Mouse (Mus musculus) ovary, postnatal 14 days (tissue): ENCODE data around the gene Tas2r110.

Source experiments
- DNase-seq: peaks from one replicate; pipeline ENCODE4 v3.0.0; 2022; ENCODE audit warnings: low spot score

Gene Tas2r110

GRCm38 (mm10) chr6:132867708-132868107 lies at the start of gene Tas2r110:
Gene Tas2r110, plus strand, starts transcription at chr6:132868008.
- DNase-seq, result no peak

DNA sequence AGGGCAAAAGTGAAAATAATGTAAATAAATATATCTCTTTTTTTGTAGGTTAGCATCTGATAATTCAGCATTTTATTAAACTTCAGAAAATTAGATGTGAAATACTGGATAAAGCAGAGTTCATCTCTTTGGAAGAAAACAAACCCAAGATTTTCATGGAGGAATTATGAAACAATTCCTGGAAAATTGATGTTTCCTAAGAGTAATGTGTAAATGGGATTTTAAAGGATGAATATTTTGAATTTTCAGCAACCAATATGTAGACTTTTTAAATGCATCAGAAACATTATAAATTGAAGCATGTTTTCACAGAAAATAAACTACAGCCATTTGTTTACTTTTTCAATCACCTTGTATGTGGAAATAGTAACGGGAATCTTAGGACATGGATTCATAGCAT lies 21.0 kb upstream of the Tas2r110 start, which contains the start of gene Tas2r123:
TSS of gene Tas2r123 (plus strand) at position 301 of the 400 bp plus-strand sequence.
- DNase-seq, result no peak

DNA sequence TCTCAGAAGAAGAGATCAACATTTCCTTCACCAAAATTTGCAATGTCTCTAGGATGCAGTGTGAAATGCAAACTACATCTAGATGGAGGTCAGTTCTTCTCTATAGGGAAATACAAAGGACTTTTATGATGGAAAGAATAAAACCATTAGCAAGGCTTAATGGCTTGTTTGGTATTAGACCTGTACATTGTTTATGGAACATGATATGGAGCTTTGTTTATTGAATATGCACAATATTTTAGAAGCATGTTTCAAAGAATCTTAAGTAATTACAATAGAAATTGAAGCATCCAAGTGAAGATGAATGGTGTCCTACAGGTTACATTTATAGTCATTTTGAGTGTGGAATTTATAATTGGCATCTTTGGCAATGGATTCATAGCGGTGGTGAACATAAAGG lies 12.7 kb upstream of the Tas2r110 start, which contains the start of gene Tas2r116:
TSS of gene Tas2r116 (plus strand) at position 301 of the 400 bp plus-strand sequence.
- DNase-seq, result no peak

- DNase-seq, result no peak
These were observed 24.9 kb downstream of the Tas2r110 start, which contains the start of gene Tas2r113 for GRCm38 (mm10) chr6:132892711-132893110. Gene Tas2r113, plus strand, starts transcription at chr6:132893011.

DNA sequence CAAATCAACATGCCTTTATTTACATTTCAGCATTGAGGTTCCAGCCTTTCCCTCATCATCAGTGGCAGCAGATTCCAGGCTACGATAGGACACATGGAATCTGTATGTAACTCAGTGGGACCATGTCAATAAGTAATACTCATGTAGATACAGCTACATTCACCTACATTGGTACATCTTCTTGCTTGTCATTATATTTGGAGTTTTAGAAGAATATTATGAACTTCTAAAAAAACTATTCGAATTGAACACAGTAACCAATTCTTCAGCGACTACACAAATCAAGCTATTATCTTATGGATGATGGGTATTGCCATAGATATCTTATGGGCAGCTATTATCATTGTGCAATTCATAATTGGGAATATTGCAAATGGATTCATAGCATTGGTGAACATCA lies 41.5 kb downstream of the Tas2r110 start, which contains the start of gene Tas2r125:
TSS of gene Tas2r125 (plus strand) at position 301 of the 400 bp plus-strand sequence.
- DNase-seq, result no peak
